Mouse (Mus musculus): ENCODE measurements around the gene Grik4. TPM values are rescaled to one million over a fixed set of nuclear protein-coding genes. Genes with fewer than 3 reads are reported as not detected.

Gene Grik4
- total and polyA plus RNA-seq, 3 experiments: not detected

DNA sequence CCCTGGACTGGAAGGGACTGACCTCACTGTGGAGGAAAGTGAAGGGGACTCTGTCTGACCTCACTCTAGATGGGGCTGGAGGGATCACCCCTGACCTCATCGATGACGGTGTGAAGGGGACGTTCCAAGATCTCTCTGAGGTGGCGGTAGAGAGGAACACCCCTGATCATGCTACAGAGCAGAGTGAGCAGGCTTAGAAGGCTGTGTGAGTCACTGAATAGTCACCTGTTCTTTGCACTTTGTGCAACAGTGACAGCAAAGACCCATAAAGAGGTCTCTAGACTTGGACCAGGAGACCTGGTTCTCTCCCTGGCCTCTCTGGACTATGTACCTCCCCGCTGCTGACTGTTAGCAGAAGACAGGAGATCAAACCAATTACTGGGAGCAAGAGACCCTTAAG lies 217.1 kb downstream of the Grik4 start:
- Histone ChIP-seq H3K27me3 (replicated peaks) (peaks cover 90% of the 10 kb centered on the region), H3K79me2 (replicated peaks; ENCODE audit: control insufficient read depth, extremely low read depth, insufficient read depth, poor library complexity, severe bottlenecking) (no peaks in the 10 kb centered on the region), H3K4me3 (replicated peaks in 1 of 3; ENCODE audit: low read depth in 2 of 3, low read length in 2 of 3, poor library complexity in 1 of 3) (no peak overlapping the region), H3K4me1 (ENCODE audit: control insufficient read depth in 1 of 2, insufficient read depth in 2 of 2) (peaks cover 3 to 7% of the 10 kb centered on the region in 2 experiments; a peak in 2 of 4 replicates), H3K27ac (ENCODE audit: insufficient read depth, low read depth) (no peak overlapping the region), H3K9ac (ENCODE audit: insufficient read depth, low read depth) (no peak overlapping the region), H3K4me2 (ENCODE audit: insufficient read depth, low read depth, poor library complexity, severe bottlenecking) (no peak overlapping the region), H3K36me3 (replicated peaks in 1 of 2; ENCODE audit: control insufficient read depth in 1 of 2, insufficient read depth in 1 of 2, low read length in 1 of 2) (no peaks in the 10 kb centered on the region), H3K9me3 (replicated peaks; ENCODE audit: low read length) (no peaks in the 10 kb centered on the region)
- dilution Hi-C loops (cut with MboI; ENCODE audit: extremely low pct_ligation_motif_present, extremely low pct_unique_long_range_greater_than_20kb, low sequenced_read_pairs): no loop called here
- no peak for TF ChIP-seq UBTF (IDR thresholded peaks at IDR 0.05; ENCODE audit: low read depth, low read length)
- no peak for TF ChIP-seq MYC (IDR thresholded peaks at IDR 0.05; ENCODE audit: low read depth, low read length)
- TF ChIP-seq NRF1 (IDR thresholded peaks at IDR 0.05; ENCODE audit: low read depth, low read length): no peak
- no peak for TF ChIP-seq PAX5 (IDR thresholded peaks at IDR 0.05; ENCODE audit: low read length)
- in situ Hi-C loops (cut with MboI; ENCODE audit: low pct_ligation_motif_present, low pct_unique_long_range_greater_than_20kb, low sequenced_read_pairs): no loop called here
- no peak for DNase-seq (ENCODE audit: extremely low read depth)

DNA sequence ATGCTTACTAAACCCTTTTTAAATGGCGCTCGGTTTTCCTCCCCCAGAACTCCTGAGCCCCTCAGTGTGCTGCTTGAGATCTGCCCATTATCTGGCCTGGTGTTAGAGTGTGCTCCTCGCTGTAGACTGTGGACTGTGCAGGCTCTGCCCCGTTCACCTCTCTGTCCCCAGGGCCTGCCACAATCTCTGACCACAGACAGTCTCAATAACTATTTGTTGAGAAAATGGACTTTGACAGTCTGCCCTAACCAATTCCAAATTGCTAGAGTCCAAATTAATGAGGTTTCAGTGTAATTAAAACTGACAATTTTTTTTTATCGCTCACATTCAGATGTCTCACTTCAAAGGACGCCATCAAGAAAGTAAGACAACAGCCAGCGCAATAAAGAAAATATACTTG lies 220.2 kb downstream of the Grik4 start:
- Histone ChIP-seq H3K79me2 (replicated peaks; ENCODE audit: control insufficient read depth, extremely low read depth, insufficient read depth, poor library complexity, severe bottlenecking) (no peaks in the 10 kb centered on the region), H3K9me3 (replicated peaks; ENCODE audit: low read length) (no peaks in the 10 kb centered on the region), H3K27ac (ENCODE audit: insufficient read depth, low read depth) (no peak overlapping the region), H3K9ac (ENCODE audit: insufficient read depth, low read depth) (no peak overlapping the region), H3K27me3 (replicated peaks) (peaks cover 91% of the 10 kb centered on the region), H3K4me2 (ENCODE audit: insufficient read depth, low read depth, poor library complexity, severe bottlenecking) (no peak overlapping the region), H3K36me3 (replicated peaks in 1 of 2; ENCODE audit: control insufficient read depth in 1 of 2, insufficient read depth in 1 of 2, low read length in 1 of 2) (no peaks in the 10 kb centered on the region), H3K4me3 (replicated peaks in 1 of 3; ENCODE audit: low read depth in 2 of 3, low read length in 2 of 3, poor library complexity in 1 of 3) (no peak overlapping the region), H3K4me1 (ENCODE audit: control insufficient read depth in 1 of 2, insufficient read depth in 2 of 2) (peaks cover 3 to 7% of the 10 kb centered on the region in 2 experiments; a peak in 2 of 4 replicates)
- TF ChIP-seq POLR2A (IDR thresholded peaks at IDR 0.05; ENCODE audit: low read depth, low read length) (no peak), ZC3H11A (IDR thresholded peaks at IDR 0.05; ENCODE audit: low read depth, low read length) (no peak), SIN3A (IDR thresholded peaks at IDR 0.05; ENCODE audit: low read length) (no peak), NELFE (IDR thresholded peaks at IDR 0.05; ENCODE audit: low read depth, low read length) (no peak)
- dilution Hi-C loops (cut with MboI; ENCODE audit: extremely low pct_ligation_motif_present, extremely low pct_unique_long_range_greater_than_20kb, low sequenced_read_pairs): no loop called here
- in situ Hi-C loops (cut with MboI; ENCODE audit: low pct_ligation_motif_present, low pct_unique_long_range_greater_than_20kb, low sequenced_read_pairs): no loop called here
- DNase-seq (ENCODE audit: extremely low read depth): no peak

DNA sequence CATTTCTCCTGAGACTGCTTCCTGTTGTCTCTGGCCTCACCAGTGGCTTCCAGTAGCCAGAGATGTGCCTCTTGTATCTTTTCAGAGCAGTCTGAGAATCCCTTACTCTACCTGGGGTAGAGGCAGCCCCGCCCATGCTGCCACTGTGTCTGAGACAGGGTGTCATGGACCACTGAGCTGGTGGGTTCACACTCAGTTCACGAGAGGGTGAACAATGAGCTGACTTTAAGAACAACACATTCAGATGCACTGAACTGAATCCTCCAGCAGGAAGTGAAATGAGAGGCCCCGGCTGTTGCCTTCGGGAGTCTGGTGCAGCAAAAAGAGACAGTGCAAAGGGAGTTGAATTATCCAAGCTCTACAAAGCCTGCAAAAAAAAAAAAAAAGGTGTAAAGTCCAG lies 221.8 kb downstream of the Grik4 start:
- DNase-seq (ENCODE audit: extremely low read depth): peak; percentile 3
- in situ Hi-C loops (cut with MboI; ENCODE audit: low pct_ligation_motif_present, low pct_unique_long_range_greater_than_20kb, low sequenced_read_pairs) (no loop called here), dilution Hi-C loops (cut with MboI; ENCODE audit: extremely low pct_ligation_motif_present, extremely low pct_unique_long_range_greater_than_20kb, low sequenced_read_pairs) (no loop called here)
- H3K9me3 ChIP-seq (replicated peaks; ENCODE audit: low read length): no peaks in the 10 kb centered on the region
- TF ChIP-seq E2F4 (IDR thresholded peaks at IDR 0.05; ENCODE audit: insufficient replicate concordance, low read depth, low read length) (no peak), RAD21 (IDR thresholded peaks at IDR 0.05; ENCODE audit: low read depth, low read length) (no peak), HCFC1 (IDR thresholded peaks at IDR 0.05; ENCODE audit: low read depth, low read length) (no peak)
- peaks cover 3 to 7% of the 10 kb centered on the region in 2 experiments; a peak in 2 of 4 replicates for H3K4me1 ChIP-seq (ENCODE audit: control insufficient read depth in 1 of 2, insufficient read depth in 2 of 2)
- H3K4me2 ChIP-seq (ENCODE audit: insufficient read depth, low read depth, poor library complexity, severe bottlenecking): no peak overlapping the region
- H3K27ac ChIP-seq (ENCODE audit: insufficient read depth, low read depth): no peak overlapping the region
- H3K9ac ChIP-seq (ENCODE audit: insufficient read depth, low read depth): no peak overlapping the region
- no peaks in the 10 kb centered on the region for H3K79me2 ChIP-seq (replicated peaks; ENCODE audit: control insufficient read depth, extremely low read depth, insufficient read depth, poor library complexity, severe bottlenecking)
- H3K4me3 ChIP-seq (replicated peaks in 1 of 3; ENCODE audit: low read depth in 2 of 3, low read length in 2 of 3, poor library complexity in 1 of 3): no peak overlapping the region
- H3K36me3 ChIP-seq (replicated peaks in 1 of 2; ENCODE audit: control insufficient read depth in 1 of 2, insufficient read depth in 1 of 2, low read length in 1 of 2): no peaks in the 10 kb centered on the region
- H3K27me3 ChIP-seq (replicated peaks): peaks cover 89% of the 10 kb centered on the region

Measured in CH12.LX (cell line).